Mouse (Mus musculus): ENCODE measurements at regions not wholly inside any gene's neighbourhood (a gene's known extent, or its start where the extent isn't known, plus 50 kb on each side); places are given as distances from the start of the nearest gene placed in this dataset.
"Not testable (repeated sequence)": the region's sequence is repeated elsewhere in the genome, so short reads cannot be mapped to it uniquely, and the experiment has no call there.

DNA sequence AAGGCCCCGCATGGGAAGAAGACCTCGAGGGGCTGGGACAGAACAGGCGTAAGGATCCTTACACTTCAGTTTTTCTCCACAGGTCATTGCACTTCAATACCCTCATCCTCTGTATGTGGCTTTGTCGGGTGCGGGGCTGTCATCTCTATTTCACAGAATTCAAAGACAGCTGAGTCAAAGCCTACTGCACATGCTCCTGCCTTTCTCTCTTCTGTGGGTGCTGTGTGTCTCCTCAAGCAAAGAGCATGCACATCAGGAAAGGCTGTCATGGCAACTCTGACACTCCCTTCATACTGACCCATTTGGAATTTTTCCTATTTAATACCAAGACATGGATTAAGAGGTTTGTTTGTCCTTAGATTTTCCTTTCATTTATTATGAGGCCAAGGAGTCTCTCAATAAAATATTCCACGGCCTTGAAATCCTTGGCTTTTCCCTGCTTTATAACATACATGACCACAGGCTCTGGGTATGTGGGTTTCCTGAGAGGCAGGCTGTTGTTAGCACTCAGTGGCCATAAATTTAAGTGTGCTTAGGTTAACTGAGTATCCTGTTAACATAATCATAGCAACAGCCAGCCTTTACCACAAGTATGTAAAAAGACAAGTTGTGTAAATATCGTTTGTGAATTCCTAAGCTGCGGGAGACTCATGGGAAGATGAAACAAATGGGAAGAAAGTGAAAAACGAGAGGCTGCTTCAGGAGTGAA is 574.5 kb downstream of the Dcdc2c start:
- DNase-seq (ENCODE audit: low spot score) = no peak

DNA sequence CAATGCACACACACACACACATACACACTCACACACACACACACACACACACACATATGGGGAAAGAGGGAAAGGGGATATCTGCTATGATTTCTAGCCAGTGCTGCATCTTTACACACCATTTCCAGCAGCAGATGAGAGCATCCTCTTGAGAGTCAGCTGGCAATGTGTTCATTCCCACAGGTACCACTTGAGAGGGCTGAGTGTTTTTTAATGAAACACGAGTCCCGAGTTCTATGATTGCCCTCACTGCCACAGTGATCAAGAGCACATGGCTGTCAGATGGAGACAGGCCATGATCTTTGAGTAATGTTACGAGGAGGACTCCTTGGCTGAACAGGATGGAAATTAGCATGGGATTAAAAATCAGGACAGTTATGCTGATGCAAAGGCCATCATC is 589.3 kb downstream of the Dcdc2c start:
- no peak for DNase-seq (ENCODE audit: low spot score)

DNA sequence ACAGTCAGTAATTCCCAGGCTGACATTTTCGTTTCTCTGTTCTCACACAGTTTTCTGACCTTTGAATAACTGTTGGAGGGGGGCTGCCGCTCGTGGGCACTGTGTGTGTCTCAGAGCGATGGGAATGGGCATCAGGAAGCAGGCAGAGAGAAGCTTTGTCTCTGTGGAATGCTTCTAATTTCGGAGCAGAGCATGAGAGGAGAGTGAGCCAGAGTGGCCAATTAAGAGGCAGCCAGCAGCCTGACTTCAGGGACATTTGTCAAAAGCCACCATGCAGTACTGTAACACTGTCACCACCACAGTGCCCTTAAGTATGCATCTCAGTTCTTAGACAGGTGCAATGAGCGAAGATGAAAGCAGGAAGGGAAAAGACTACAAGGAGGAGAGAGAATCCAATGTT is 592.1 kb downstream of the Dcdc2c start:
- DNase-seq (ENCODE audit: low spot score) = no peak

DNA sequence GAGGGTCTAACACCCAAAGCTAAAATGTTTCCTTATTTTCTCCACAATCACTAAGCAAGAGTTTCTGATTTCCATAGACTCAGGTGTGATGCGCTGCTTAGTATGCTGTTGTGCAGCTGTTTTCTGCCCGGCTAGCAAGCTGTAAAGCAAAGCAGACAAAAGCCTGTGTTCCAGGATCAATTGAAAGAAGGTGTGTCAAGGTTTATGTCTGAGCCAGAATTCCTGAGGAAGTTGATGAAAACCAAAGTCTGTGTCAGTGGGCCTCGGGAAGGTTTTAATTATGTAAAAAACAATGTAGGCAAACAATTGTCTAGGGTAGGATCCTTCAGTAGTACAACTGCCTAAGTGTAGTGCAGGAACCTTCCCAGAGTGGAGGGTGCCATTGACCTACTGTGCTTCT is 604.6 kb downstream of the Dcdc2c start:
- DNase-seq (ENCODE audit: low spot score) = no peak

DNA sequence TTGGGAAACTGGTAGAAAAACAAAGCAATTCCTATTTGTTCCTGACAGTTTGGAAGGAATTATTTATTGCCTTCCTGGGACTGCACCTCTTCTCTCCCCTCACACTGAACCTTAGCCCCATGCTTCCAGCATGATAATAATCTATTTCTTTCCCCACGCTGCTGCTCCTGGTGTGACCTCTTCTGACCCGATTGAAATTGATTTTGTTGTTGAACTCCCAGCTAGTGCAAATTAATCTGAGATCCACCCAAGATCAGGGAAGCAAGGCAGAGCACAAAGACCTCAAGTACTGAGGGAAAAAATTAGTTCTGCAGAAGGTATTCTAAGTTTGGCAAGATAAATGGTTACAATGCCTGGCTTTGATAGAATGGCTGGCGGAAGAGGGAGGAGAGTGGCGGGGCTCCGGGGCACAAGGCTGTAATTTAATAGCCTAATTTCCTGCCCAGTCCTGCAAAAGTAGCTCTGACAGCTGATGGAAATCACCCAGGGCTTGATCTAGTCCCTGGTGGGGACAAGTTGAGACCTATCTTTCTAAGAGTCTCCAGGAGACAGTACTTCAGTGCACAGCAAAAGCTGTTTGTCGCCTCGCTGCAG is 604.6 kb upstream of the Sox11 start:
- DNase-seq (ENCODE audit: low spot score) = no peak

DNA sequence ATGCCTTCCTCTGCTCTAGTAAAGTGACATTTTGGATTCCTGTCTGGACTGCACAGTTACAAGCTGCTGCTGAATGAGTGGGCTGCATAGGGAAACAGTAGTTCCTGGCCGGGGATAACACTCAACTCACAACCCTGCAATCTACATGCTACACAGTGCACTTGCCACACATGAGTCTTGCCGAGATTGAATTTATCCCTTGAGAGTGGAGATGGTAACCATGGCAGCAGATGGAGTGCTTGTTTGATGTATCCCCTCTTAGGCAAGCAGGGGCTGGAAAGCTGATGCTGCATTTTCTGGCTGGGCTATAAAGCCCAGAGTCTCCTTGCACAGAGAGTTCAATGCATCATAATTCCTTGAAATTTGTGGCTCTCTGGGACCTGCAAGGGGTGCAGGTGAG is 603.0 kb upstream of the Sox11 start:
- DNase-seq (ENCODE audit: low spot score) = no peak

DNA sequence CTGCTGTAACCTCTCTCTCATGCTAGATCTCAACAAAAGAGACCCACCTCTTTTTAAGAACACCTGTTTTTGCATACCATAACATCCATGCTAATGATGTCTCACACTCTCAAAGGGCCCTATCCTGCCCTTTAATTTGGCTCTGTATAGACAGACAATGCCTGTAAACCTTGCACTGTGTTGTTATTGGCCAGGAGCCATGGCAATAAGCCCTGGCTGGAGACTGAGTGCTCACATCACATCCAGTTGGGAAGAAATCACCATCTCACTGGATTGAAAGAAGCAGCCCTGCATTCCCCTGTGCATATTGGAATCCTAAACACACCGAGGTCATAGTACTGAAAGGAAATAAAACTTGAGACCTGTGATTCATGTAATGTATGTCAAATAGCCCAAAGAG is 598.7 kb upstream of the Sox11 start:
- DNase-seq (ENCODE audit: low spot score) = no peak

DNA sequence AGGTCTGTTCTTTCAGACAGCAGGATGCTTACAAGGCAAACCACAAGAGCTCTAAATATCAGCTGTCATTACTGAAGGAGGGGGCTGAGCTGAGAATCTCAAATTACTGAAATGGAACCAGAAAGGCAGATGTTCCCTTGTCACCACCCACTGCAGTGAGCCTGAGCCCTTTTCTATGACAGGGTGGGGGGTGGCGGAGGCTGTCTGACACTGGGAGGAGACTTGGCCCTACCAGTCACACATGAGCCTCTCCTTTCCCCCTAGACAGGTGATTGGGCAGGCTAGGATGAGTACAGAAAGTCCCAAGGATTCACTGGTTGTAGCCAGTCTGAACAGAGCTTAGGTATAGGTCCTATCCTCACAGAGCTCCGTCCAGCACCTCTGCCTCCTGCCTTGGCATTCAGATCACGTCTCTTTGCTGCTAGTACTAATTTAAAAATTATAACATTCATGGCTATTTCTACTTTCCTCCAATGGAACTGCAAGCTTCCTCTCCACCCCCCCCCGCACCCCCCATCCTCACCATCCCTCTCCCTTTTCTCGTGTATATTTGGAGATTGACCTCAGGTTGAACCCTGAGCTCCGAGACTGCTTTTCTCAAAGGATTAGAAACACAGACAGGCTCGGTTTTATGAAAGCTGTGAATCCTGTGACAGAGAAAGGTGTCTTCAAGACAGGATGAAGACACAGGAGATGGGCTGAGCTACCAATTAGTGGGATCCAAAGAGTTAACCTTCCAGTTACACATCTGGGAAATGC is 590.2 kb upstream of the Sox11 start:
- DNase-seq (ENCODE audit: low spot score) = no peak

DNA sequence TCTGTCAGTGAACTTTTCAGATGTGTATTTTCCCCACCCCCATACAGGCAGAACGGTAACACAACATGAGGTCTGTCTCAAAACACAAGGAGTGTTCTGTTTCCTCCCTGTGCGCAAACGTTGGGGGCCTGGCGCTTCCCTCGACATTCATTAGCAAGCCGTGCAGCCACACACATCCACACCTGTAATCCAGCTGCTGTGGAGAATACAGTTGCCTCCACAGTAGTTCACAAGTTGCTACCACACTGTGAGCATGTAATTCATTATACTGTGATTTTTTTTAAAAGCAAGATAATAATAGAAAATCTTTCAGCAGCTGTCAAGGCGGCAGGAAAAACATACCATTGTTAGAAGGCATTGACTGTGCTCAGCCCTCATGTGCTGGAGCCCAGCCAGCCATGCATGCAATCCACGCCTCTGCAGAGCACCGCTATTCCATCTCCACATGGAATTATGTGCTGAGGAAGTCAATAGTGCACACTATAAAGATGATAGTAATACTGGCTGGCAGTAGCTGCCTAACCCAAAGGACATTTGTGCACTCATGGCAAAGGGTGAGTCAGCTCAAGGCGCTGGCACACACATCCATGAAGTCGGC is 586.1 kb upstream of the Sox11 start:
- no peak for DNase-seq (ENCODE audit: low spot score)

DNA sequence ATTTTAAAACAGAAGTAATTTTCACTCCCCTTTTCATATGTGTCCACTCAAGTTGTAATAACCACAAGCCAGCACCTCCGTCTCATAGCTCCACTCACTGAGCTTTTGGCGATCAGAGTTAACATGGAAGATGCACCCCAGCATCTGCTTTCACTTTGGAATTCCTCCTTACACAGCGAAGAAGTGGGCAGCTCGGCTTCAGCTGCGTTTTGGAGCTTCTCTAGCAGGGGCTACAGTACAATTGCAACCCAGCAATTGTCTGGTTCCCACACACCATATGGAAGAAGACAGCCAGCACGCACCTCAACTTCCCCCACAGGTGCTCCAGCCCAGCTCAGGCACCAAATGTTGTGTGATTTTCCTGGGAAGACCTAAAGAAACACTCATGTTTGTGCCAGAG is 584.4 kb upstream of the Sox11 start:
- DNase-seq (ENCODE audit: low spot score) = no peak

DNA sequence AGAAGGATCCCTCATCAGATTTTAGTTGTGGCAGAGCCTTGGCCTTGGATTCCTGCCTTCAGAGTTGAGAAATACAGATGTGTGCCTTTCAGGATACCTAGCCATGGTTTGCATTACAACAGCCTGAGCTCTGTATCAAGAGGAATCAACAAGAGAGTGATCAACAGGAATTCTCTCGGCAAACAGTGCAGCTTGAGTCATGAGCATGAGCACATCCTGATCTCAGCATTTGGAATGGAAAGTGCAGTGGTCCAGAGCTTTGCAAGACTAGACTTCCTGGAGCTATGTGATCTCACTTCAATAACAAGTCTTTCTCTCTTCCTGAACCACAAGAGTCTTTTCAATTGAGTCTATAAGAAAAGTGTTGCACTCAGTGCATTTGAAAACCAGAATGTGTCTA is 578.2 kb upstream of the Sox11 start:
- no peak for DNase-seq (ENCODE audit: low spot score)

DNA sequence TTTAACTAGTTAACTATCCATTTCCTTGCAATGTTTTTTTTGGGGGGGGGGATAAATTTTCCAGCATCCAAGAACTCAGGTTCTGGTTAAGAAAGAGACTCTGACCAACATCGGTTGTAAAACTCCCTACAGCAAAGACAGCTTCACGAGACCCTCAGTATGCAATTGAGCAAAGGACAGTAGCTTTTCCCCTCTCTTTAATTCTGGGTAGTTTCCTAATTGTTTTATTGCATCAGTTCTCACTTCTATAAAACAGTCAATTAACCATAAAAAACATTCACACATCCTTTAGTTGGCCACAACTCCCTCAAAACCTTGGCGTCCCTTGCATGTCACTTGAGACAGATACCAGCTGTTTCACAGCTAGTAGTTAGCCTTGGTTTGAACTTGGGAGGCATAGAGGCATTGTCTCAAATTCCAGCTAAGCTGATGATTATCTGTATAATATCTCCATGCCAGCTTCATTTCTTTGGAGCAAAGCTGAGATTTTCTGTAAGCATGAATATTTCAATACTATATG is 574.1 kb upstream of the Sox11 start:
- DNase-seq (ENCODE audit: low spot score) = no peak

DNA sequence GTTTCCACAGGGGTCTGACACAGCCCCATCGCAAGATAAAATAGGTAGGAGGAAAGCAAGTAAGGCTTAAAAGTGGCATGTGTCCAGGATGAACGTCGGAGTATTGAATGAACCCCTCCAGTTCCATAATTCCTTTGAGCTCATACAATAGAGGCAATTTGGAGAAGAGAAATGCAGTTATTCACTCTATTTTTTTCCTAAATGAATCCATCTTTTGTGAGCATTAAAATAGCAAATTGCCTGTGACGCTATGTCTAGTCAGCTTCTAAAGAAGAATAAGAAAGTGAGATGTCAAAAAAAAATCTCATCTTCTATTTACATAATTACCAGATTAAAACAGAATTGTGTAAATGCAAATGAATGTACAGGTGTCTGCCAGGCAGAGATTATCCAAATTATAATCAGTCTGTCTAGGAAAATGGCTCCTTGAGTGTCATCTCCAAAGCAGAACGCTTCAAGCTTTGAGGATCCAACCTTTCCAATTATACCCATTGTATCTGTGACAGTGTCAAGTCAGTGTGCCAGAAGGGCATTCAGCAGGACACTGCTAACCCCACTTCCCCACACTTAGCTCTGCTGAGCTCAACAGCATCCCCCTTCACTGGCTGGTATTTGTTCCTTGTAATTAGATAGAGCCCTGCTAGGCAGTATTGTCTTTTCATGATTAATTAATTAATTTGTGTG is 567.2 kb upstream of the Sox11 start:
- no peak for DNase-seq (ENCODE audit: low spot score)

DNA sequence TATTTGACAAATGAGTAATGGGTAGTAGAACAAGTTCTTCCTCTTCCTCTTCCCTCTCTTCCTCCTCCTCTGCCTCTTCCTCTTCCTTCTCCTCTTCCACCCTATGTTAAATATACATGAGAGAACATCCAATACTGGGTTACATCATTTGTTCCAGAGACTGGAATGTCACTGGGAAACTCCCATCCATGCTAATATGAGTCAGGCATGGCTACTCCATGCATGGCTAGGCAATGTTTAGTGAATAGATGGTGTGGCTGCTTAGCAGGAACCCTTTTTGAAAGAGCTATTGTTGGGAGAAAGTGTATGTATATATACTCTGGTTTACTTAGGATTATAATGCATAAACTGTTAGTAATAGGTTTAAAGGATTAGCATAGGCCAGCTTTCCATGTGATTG is 554.3 kb upstream of the Sox11 start:
- DNase-seq (ENCODE audit: low spot score) = not testable (repeated sequence)

DNA sequence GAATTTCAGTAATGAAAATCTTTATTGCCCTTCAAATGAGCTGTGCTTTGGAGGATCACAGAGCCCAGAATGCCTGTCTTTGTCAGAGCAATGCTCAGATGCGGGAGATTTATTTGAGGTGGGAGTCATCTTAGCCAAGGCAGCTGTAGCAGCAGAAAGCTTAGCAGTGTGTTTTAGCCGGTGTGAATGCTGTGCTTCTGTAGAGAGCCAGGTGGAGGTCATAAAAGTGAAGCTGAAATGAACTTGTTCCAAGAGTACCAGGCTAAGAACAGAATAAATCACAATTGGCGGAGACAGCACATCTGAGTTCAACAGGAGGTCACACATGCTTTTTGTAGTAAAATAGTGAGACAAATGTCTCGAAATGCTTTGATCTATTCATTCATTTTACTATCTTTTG is 539.3 kb upstream of the Sox11 start:
- no peak for DNase-seq (ENCODE audit: low spot score)

DNA sequence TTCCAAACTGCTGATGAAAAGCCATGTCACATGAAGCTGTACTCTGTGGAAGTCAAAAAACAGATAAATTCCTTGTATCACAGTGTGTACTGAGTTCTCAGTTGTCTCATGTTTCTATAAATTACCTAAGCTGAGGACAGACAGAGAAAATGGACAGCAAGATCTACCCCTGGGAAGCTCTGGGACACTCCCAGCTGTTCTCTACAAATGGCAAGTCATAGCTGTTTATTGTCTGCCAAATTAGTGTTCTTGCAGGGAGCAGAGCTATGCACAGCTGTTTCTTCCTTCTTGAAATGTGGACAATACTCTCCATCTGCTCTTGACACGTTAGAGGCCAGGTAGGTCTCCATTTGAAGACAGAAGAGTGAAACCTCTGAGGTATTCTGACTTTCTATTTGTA is 524.0 kb upstream of the Sox11 start:
- DNase-seq (ENCODE audit: low spot score) = no peak

DNA sequence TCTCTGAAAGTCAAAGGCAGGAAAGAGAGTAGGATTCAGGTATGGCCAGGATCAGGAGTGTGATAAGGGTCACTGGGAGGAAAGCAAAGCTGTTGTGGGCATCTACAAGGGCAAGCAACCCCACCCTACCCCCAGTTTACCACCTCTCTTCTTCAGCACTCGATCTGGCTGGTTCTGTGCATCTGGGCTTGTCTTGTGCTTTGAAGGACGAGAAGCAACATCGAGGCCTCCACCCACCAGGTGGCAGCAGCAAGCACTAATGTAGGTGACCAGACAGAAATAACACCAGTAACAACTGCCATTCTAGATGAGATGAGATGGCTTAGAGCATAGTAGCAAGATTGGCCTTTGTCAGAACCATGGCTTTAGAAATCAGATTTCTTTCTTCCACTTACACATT is 507.2 kb upstream of the Sox11 start:
- no peak for DNase-seq (ENCODE audit: low spot score)

DNA sequence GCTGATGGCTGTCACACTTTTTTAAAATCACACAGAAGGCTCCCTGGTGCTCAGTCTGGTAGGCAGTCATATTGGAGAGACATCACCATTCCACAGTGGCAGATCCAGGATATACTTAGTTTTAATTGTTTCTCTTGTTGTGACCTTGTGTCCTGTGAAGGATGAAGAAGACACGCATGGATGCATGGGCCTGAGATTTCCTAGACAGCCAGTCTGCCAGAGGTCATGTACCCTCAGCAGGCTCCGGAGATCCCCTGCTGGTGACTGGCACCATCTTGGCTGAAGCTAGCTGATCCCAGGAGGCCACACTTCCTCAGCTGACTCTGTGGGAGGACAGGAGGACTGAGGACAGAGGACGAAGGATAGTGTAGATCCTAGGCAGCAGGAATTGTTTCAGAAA is 506.7 kb upstream of the Sox11 start:
- no peak for DNase-seq (ENCODE audit: low spot score)

DNA sequence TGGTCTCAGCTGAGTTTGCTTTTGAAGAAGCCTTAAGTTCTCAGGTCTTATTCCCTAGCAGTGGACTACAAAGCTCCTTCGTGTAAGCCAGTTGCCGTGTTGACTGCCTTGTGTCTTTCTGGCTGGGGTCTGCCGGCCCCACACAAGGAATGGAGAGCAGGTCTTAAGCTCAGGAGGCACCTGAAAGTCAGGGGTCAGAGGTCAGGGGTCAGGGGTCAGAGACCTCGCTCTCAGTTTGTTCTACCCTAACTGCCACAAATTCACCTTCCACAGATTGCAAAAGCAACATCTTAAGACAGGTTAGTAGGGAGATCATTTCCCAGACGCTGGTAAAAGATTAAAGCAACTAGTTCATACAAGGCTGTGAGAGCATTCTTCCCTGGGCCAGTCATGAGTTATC is 505.8 kb upstream of the Sox11 start:
- no peak for DNase-seq (ENCODE audit: low spot score)

DNA sequence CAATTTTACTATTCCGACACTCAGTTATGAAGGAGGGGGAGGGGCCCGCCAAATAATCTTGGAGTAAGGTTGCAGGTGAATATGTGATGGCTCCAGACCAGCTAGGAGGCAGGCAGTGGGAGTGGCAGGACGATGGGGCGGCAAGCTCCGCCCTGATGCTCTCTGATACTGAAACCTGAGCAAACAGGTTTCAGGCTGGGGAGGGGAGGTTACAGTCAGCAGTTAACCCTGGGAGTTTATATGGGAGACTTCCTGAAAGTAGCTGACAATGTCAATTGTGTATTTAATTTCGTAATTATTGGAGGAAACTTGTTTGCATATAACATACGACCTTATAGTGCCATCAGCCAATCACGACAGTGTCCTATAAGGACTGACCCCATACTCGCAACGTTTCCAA is 505.0 kb upstream of the Sox11 start:
- DNase-seq (ENCODE audit: low spot score) = no peak

DNA sequence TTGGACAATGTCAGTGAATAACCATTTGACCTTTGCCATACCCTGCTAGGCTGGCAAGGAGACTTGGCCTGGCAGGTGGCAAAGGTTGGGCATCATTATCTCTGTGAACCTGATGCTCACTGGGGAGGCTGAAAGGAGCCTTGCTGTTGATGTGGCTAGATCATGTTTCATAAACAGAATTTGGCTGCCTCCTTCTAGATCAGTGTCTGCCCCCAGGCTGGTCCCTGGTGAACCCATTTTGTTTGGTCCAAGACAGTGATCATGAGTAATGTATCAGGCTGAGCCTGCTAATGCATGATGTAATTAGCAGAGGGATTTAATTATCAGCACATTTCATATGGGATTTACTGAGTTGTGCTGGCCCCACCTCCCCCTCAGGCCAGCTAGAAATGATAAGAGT is 502.6 kb upstream of the Sox11 start:
- no peak for DNase-seq (ENCODE audit: low spot score)

DNA sequence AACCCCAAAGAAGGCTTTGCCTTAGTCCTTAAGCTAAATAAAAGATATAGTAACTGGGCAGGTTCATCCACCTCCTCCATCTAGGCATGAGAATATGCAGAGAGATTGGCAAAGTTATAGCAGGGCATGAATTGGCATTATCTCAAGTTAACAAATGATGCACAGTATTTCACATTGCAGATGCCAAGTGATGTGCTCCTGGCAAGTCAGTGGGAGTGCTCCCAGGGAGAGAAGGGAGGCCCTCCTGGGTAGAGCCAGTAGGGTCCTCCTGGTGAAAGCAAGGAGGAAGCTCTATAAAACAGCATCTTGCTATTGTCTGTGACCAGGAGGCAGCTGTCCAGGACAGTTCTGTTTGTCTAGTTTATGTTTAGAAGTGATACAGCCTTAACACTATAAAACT is 496.6 kb upstream of the Sox11 start:
- DNase-seq (ENCODE audit: low spot score) = no peak

Data from urinary bladder, adult 2 months (tissue).